Mouse (Mus musculus): Measurements from ENCODE around the gene Cmtm6.

Cmtm6 gene

DNA sequence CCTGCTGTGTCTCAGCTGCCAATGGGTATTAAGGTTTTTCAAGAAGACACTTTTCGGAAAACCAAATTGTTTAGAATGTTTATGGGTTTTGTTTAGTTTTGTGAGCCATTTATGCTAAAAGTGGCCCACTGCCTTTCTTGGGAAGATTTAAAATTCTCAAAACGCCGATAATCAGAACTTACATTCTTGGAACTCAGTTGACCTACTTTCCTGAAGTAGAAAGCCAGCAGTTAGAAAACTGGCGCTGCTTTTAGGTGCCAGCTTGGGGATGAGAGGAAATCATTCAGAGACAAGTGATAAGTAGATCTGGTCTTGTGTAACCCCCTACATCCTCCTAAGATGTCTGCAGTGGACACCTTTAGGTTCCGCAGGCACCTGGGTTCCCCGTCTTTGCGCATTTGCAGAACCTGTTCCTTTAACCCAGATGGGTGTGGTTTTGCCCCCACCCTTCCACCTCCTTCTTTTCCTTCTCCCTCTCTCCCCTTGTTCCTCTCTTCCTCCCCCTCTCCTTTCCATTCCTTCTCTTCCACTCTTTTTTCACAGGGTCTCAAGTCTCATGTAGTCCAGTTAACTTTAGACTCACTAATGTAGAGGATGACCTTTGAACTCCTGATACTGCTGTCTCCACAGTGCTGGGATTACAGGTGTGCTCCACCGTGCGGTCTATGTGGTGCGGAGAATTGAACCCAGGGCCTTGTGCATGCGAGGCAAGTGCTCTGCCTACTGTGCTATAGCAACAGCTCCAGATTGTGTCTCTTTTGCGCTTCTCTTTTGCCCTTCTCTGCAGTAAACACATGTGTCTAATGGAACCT is 1.2 kb downstream of the Cmtm6 start:
- DNase-seq = no peak

DNA sequence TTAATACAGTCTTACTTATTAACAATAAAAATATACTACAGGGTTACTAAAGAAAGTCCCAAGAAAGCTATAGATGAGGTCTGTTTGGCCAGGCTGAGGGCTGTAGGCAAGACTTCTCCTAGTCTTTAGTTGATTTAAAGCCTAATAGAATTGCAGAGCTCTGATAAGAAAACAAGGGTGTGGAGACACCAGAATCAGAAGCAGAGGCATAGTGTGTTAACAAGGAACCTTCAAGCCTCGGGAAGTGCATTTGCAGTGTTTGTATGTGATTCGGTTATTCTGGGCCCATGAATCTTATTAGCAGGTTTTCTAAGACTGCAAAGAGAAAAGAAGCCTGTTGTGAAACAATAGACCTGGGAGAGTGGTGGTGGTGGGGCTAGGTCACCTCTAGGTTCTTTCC is 2.3 kb downstream of the Cmtm6 start:
- no peak for DNase-seq

DNA sequence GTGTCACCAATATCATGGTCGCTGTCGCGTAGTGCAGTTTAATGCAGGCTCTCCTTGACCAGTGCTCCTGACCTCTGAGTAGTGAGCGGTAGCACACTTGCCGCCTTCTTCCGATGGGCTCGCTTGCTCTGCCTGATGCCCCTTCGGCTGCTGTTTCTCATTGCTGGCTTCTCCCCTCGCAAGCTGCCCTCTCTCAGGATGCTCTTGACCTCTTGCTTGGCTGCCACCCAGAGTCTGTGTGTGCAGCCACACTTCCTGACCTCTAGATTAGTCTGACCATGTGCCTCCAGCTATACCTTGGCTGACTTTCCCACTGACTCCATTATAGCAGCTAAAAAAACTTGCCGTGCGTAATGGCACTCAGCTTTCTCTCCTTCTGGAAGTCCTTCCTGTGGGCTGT is 5.5 kb downstream of the Cmtm6 start:
- no peak for DNase-seq

DNA sequence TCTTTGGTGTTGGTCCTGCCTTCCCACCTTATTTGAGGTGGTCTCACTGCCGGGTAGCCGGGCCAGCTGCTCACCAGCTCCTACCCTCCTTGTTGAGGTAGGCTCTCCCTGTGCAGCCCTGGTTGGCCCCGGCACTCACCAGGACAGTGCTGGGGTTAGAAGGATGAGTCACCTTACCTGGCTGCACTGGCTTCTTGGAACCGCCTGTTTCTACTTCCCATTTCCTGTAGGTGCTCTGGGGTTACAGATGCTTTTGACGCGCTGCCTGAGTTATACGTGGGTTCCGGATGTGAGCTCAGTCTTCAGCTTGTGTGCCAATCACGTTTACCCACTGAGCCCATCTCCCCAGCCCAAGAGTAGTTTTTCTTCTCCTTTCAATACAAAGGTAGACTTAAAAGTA is 9.4 kb downstream of the Cmtm6 start:
- no peak for DNase-seq

DNA sequence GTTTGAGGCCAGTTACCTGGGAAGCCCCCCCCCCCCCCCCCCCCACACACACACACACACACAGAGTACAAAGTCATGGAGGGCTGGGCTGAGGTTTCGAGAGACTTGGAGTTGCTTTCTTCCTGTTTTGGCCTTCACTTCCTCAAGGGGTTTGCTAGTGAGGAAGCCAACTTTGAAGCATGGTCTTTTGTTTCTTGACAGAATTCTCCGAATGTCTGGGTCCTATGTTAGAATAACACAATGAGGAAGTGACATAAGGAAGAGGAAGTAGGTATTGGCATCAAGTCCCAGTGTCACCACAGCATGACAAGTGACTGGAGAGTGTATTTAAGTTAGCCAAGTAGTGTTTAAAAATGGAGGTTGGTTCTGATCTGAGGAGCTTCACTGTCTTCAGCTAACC is 11.8 kb downstream of the Cmtm6 start:
- DNase-seq = peak; percentile 67

DNA sequence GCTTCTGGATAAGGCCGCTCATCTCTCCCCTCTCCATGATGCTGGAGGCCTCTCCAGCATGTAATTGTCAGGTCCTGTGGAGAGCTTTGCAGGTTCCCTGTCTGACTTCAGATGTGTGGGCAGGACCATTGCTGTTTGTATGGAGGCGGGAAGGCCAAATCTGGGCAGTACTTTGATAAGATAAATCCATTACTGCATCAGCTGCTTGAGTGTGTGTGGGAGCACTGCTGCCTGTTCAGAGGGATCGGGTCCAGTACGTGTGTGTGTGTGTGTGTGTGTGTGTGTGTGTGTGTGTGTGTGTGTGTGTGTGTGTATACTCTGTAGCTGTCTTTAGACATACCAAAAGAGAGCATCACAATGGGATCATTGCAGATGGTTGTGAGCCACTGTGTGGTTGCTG is 14.2 kb downstream of the Cmtm6 start:
- DNase-seq = peak; percentile 65

DNA sequence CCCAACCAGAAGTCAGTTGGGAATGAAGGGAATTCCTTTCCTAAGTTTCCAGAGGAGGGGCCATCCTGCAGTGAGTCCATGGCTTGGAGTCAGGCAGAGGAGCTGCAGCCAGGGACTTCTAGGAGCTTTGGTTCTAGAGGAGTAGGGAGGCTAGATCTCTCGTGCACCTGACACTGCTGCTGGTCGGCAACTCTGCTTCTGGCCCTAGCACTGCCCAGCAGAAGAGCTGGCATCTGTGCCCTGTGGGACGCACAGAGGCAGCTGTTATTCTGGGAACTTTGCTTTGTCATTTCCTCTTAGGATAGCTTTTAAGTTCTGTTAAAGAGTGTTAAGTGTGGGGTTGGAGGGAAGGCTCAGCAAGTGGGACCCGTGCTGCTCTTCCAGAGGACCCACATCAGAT is 14.7 kb downstream of the Cmtm6 start:
- no peak for DNase-seq

DNA sequence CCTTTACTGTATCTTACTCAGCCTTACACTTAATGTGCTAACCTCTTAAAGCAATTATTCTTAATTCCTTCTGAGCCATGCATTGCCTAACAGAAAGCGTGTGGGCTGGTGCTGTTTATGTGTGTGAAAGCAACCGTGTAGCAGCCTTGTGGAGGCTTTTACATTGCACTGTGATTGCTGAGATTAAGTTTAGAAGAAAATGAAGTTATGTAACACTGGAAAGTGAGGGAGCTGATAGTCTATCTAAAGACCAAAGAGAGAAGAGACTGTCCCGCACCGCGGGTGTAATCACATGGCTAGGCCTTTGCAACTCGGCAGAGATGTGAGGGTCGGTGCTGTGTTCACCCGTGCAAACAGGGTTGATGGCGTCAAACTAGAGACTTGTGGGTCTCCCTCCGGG is 16.1 kb downstream of the Cmtm6 start:
- peak; percentile 59 for DNase-seq

DNA sequence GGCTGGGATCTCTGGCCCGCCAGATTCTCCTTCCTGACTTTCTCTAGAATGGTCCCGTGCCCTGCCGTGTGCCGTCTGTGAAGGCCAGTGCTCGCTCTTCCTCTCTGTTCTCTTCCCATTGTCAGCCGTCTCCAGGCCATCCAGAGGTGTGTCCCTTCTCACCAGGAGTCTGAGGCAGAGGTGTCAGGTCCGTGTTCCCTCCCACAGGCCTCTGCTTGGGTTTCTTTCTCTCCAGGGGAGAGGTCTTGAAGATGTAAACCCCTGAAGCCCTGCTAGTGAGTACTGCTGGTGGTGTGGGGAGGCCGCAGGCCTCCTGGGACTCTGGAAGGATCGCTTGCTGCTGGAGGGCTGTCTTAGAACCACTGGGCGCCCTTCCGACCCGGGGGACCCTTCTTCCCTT is 16.6 kb downstream of the Cmtm6 start:
- DNase-seq = no peak

DNA sequence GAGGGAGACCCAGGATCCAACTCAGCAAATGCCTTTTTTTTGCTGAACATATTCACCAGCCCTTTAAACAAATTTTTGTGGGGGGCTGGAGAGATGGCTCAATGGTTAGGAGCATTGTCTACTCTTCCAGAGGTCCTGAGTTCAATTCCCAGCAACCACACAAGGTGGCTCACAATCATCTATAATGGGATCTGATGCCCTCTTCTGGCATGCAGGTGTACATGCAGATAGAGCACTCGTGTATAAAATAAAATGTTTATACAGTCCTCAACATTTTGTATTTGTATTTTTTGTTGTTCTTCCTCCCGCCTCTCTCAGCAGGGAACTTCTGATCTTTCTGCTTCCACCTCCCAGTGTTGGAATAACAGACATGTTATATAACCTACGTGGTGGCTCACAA is 20.7 kb downstream of the Cmtm6 start:
- no peak for DNase-seq

DNA sequence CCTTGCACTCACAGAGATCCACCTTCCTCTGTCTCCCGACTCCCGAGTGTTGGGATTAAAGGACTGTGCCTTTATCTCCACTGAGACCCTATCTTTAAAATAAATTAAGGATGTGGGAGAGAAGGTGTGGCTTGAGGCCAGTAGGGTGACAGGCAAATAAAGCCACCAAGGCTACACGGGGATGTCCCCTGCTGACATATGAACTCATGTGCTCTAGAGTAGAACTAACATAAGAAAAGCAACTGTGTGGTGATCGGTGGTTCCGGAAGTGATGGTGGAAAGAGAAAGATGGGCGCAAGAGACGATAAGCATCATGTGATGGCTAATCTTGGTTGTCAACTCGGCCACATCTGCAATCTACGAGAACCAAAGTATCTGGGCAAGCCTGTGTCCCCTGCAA is 21.4 kb downstream of the Cmtm6 start:
- no peak for DNase-seq

DNA sequence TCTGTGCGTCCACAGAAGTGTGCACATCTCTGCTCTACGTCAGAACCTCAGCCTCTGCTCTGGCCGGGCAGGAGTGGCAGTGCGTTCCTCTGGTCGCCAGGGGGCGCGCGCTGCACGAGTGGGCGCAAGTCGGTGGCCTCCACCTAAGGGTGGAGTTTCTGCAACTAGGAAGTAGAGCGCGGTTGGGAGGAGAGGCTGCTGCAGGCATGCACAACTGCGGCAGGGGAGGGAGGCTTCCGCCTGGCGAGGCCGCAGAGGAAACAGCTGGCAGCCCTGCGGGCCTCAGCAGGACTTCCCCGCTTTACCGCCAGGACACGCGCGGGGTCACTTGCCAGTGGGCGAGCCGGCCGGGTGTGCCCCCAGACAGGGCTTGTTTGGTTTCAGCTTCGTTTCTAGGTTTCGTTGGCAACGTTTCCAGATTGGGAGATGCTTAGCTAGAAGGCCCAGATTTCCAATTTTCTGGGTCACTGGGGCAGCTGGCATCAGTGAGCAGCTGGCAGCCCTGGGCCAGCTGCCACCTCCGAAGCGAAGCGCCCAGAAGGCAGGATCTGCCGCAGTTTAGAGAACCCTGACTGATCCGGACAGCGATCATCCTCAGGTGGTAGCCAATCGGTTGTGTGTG is 22.1 kb downstream of the Cmtm6 start:
- peak; percentile 93 for DNase-seq

DNA sequence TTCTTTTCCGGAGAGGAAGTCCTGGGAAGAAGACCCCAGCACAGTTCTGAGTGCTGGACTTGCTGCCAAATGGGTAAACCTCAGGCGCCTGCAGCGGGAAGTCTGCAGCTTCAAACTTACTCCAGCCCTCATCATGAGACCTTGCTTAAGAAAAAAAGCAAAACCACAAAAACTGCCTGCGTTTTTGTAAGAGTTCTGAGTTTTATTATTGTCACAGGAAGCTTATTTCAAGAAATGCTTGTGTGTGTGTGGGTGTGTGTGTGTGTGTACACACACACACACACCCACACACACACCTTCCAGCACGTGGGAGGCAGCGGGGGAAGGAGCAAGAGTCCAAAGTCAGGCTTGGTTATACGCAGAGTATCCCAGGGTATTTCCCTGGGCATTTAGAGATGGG is 27.4 kb downstream of the Cmtm6 start:
- no peak for DNase-seq

DNA sequence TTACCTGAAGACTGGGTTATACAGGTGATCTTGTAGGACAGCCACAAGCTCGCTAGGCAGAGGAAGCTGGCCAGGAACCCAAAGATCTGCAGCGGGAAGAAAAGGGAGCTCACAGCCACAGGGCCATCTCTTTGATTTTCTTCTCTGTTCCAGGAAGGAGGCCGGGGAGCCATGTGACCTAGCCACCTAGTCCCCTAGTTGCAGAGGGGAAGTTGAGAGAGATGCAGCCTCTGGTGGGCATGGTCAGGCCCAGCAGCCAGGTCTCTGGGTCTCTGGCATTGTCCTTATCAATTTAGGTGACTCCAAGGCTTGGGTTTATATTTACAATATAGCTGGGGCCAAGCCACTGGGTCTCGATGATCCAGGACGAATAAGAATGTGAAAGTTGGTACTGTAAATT is 27.9 kb downstream of the Cmtm6 start:
- DNase-seq = no peak

DNA sequence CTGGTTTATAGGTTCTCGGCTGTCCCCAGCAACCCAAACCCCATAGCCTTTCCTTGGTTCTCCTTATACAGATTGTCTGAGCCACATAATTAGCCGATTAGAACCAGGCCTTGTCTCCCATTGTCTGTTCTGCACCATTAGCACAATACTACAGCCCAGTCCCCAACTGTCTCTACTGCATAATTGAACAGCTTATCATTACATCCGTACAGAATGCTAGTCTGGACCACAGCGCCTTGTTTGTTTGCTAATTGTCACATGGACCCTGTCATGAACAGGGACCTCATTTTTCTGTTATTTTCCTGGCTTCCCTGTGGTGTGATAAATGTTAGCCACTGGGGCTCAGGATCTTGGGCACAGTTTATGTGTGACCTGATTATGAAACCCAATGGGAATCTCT is 29.0 kb downstream of the Cmtm6 start:
- no peak for DNase-seq

DNA sequence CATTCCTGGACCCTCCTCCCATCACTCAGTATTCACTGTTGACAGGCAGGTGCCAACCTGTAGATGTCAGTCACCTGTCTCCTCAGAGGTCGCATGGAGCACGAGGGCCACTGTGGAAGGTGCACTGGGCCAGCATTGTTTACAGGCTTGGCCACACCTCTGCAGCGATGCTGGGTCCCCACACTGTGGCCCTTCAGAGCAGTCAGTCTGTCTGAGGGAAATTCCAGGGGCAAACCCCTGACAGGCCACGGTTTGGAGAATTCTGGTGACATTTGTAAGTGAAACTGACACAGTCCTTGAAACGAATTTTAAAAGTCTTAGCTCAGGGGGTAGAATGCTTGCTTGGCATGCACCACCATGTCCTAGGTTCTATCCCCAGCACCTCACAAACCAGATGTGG is 29.4 kb downstream of the Cmtm6 start:
- no peak for DNase-seq

DNA sequence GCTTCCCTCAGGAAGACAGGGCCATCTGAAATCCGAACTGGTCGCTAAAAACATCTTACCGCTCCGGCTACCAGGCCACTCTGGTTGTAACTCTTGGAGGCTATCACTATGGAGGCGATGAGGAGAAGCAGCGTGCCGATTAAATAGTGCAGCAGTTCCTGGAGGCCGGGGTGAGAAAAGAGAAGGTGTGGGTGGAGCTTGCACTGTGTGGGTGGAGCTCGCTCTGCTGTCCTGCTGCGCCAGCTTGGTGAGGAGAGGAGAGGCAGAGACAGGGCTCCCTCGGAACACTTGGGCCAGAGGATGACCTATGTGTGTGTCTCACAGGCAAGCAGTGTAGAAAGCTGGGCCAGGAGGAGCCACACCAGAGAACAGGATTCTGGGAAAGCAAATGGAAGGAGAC is 30.9 kb downstream of the Cmtm6 start:
- DNase-seq = no peak

DNA sequence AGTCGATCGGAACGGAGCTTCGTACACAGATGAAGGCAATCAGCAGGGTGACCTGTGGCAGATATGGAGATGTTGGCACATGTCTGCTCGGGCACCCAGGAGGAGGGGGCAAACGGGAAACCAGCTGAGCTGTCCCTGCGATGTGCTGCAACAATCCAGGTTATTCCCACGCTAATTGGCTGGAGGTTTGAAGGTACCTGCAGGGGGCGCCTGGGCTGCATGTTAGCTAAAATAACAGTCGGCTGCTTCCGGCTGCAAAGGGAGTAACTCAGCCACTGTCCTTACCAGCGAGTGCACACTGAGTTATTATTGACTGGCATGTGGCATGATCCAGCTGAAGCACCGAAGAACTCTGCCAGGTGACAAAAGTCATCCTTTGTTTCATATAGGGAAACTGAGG is 32.4 kb downstream of the Cmtm6 start:
- no peak for DNase-seq

DNA sequence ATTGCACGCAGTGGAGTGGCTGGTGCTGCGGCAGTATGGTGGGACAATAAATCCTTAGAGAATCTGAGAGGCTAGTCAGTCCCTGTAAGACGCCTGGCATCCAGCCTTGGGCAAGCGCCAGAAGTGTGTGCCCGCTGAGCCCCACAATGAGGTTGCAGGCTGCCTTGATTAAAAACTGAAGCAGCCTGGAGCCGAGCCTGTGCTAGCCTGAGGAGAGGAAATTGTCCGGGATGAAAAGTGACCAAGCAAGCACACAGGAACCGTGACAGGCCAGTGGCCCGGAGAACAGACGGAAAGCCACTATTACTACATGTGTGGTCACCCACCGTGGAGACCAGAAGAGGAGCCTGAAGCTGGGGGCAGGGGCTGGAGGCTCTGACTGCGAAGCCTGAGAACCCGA is 36.1 kb downstream of the Cmtm6 start:
- DNase-seq = peak; percentile 60

DNA sequence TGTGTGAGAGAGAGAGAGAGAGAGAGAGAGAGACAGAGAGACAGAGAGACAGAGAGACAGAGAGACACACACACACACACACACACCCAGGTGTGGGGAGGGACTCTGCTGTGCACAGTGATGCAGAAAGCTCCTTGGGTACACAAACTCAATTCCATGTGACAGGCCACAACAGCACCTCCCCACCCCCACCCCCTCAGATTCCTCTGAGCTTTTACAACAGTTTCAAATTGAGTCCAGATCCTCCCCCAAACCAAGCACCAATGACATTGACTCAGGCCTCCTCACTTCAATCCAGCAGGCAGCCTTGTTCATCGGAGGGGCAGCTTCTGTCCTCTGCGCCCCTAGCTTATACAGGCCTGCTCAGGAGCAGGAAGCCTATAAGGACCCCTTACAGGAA is 36.6 kb downstream of the Cmtm6 start:
- DNase-seq = no peak

DNA sequence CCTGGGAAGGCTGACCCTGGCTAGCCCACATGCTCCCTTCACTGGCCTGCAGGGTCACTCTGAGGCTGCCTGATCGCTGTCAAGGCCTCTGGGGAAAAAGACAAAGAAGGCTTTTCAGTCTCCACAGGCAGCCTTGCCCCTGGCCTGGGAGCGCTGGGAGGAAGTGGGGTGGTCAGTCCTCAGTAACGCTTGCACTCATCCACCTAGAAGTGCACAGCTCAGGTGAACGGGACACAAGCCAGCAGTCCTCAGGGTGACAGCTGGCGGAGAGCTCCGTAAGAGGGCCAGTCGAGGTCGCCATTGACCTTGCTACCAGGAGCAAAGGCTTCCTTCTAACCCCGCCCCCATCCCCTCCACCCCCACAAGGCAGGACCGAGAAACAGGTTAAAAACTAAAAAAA is 37.1 kb downstream of the Cmtm6 start:
- DNase-seq = no peak

DNA sequence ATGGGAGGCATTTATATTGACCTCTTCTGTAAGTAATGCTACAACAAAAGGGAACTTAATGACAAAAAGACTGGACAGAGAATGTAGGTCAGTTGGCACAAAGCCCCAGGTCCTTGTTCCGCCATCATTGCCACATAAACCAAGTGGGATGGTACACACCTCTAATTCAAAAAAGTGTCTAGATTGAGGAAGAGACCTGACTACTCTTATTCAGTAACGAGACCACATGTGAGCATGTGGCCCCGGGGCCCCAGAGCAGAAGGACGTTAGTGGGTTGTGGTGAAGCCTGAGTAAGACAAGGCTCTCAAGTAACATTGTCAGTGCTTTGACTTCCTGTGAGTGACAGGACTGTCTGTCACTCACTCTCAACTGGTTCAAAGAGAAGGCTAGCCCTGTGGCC is 39.3 kb downstream of the Cmtm6 start:
- peak; percentile 34 for DNase-seq

DNA sequence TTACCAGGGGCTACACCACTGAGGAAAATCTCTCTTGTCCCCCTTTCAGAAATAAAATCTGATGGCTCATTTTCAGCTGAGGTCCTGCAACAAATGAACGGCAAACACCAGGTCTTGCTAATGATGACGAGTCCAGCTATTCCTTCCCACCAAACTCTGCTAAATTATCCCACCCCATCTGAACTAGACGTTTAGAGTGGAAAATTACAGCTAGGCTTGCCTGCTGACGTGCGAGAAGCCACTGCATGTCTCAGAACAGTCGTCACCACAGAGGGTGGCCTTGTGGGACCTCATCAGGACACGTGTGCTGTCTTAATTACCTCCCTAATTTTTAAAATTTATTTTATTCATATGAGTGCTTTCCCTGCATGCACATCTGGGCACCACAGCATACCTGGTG is 40.6 kb downstream of the Cmtm6 start:
- DNase-seq = no peak

DNA sequence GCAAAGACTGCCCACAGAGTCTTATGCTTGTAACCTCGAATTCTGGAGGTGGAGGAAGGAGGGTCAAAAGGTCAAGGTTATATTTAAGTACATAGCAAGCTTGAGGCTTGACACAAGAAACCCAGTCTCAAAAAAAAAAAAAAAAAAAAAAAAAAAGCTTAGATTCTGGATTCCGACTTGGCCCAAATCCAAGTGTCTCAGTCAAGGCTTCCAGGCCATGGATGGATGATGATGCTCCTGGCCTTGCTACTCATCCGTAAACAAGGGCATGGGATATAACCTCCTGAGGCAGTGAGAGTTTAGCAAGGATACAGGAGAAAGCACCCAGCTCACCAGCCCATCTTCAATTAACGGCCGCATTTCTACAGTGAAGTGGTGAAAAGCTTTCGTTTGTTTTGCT is 43.7 kb downstream of the Cmtm6 start:
- no peak for DNase-seq

DNA sequence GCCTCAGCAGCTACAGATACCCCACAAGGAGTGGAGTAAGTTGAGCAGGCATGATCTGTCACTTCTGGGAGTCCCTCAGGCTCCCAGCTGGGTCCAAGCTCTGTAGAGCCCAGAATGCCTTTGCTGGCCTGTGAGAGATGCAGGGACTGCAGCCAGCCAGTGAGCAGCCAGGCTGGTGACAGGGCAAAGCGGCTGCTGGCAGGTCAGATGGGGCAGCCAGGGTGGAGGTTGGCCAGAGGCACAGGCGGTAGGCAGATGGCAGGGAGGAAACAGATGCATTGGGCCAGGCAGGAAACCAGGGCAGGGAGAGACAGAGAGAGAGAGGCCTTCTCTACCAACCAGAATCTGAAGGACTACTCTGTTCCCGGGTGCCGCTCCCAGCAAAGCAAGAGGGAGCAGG is 44.4 kb downstream of the Cmtm6 start:
- peak; percentile 56 for DNase-seq

All from layer of hippocampus, adult 9-11 months (tissue).